Mouse (Mus musculus) CD4-positive, CD25-positive, alpha-beta regulatory T cell, adult 2 months (primary cell): Measurements from ENCODE around the gene Nme6.
A peak's percentile ranks its signal among the peaks of the same experiment; 100 is the strongest.

ENCODE experiments used
- DNase-seq: peaks from one replicate; pipeline ENCODE4 v3.0.0-alpha.2; 2012; ENCODE audit warnings: low read depth, low spot score

Gene Nme6

GRCm38 (mm10) chr9:109870983-109871572 lies 38.5 kb downstream of the Nme6 start:
- DNase-seq, result no peak

- DNase-seq, result peak; percentile 99
Observed at GRCm38 (mm10) chr9:109874797-109875691, 42.5 kb downstream of the Nme6 start, which contains the start of gene Cdc25a. Cdc25a (plus strand) TSS chr9:109875579.

- DNase-seq, result peak; percentile 69
Observed at GRCm38 (mm10) chr9:109875695-109876601, 43.4 kb downstream of the Nme6 start.

GRCm38 (mm10) chr9:109876756-109877155 lies 44.2 kb downstream of the Nme6 start:
- no peak for DNase-seq

GRCm38 (mm10) chr9:109877666-109878065 lies 45.1 kb downstream of the Nme6 start:
- DNase-seq, result peak; percentile 21

GRCm38 (mm10) chr9:109879305-109879704 lies 46.8 kb downstream of the Nme6 start:
- DNase-seq, result no peak

- no peak for DNase-seq
Observed at GRCm38 (mm10) chr9:109886259-109886658, 53.7 kb downstream of the Nme6 start.

GRCm38 (mm10) chr9:109887321-109887720 lies 54.8 kb downstream of the Nme6 start:
- DNase-seq, result no peak

- DNase-seq, result no peak
Observed at GRCm38 (mm10) chr9:109891501-109891900, 59.0 kb downstream of the Nme6 start.
